Mouse (Mus musculus) stomach, embryonic 15.5 days (tissue): ENCODE measurements around the gene Cgnl1. TPM values are rescaled to one million over a fixed set of nuclear protein-coding genes. Genes with fewer than 3 reads are reported as not detected.

Experiments used
- ATAC-seq: fragments of 200-750 bp; cut with Nextera tagmentation; 2 replicates; pipeline ENCODE4 v1.8.0; 2017; ENCODE audit warnings: low read depth, moderate number of reproducible peaks, moderate TSS enrichment; ENCODE audit not compliant: insufficient read depth, low FRiP score
- H3K27ac ChIP-seq: fragments of 300-500 bp; sonication (generic); 2 replicates; pipeline ENCODE4 v1.5.1; 2015; ENCODE audit warnings: mild to moderate bottlenecking, inconsistent platforms
- H3K27me3 ChIP-seq: fragments of 300-500 bp; sonication (generic); replicated peaks from 2 replicates; pipeline ENCODE4 v1.6.1; 2015; ENCODE audit warnings: inconsistent platforms
- H3K36me3 ChIP-seq: fragments of 300-500 bp; sonication (generic); 2 replicates; pipeline ENCODE4 v1.6.1; 2015; ENCODE audit warnings: inconsistent platforms
- H3K4me1 ChIP-seq: fragments of 300-500 bp; sonication (generic); 2 replicates; pipeline ENCODE4 v1.6.1; 2015; ENCODE audit warnings: inconsistent platforms
- H3K4me2 ChIP-seq: fragments of 300-500 bp; sonication (generic); 2 replicates; pipeline ENCODE4 v1.6.1; 2015; ENCODE audit warnings: mild to moderate bottlenecking, inconsistent platforms
- H3K4me3 ChIP-seq: fragments of 300-500 bp; sonication (generic); replicated peaks from 2 replicates; pipeline ENCODE4 v1.5.1; 2015; ENCODE audit warnings: inconsistent platforms
- H3K9ac ChIP-seq: fragments of 300-500 bp; sonication (generic); 2 replicates; pipeline ENCODE4 v1.6.1; 2015; ENCODE audit warnings: inconsistent platforms
- H3K9me3 ChIP-seq: fragments of 300-500 bp; sonication (generic); 2 replicates; pipeline ENCODE4 v1.6.1; 2016; ENCODE audit warnings: inconsistent platforms
- WGBS: fragments of 180-500 bp; shearing (Covaris S2); methylation state at CpG from one replicate; pipeline ENCODE4 v1.1.7; 2015; 5-methylcytosine and 5-hydroxymethylcytosine counted together
- polyA plus RNA-seq: library from polyadenylated mRNA; unstranded; fragments of >200 nt; fragmentation: Nextera tagmentation; extraction: Ambion mirVana; gene quantifications from 2 replicates; pipeline ENCODE4 v1.2.1, GENCODE M21; 2015

Cgnl1 gene
- polyA plus RNA-seq: 11.0 and 11.3 TPM in 2 replicates

DNA sequence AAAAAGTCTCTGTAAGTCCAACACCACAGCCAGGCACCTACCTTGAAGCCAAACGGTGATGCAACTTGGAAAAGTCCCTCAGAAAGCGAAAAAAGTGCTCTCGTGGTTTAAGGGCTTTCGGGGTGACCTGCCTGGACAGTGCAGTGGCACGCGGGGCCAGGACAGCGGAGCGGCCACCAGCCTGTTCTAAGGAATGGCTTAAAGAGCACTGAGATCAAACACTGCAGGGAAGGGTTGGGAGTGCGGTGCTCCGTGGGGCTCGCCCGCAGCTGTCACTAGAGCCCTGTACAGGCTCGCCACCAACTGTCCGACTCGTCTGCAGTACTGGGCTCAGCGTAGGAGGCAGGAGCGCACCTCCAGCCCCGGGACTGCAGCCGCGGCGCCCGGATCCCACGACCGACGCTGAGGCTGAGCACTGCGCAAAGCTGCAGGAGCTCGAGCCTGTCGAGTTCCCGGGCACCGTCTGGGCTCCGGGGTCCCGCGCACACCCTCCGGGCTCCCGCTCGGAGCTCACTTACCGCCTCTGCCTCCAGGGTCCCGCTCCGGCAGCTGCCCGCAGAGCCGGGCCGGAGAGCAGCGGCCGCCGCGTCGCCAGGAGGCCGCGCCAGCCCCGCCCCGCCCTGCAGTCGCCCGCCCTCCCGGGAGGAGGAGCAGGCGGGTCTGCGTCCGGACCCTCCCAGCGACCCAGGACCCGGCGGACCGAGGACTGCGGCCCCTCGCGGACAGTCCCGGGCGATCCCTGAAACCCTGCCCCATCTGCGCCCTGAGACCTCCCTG, at the start of gene Cgnl1:
TSS of gene Cgnl1 (minus strand) at position 612 of the 777 bp plus-strand sequence.
- Histone ChIP-seq H3K9ac (peak within 1 kb of the TSS; percentile 55), H3K27ac (peak within 1 kb of the TSS; percentile 79), H3K4me1 (0 out of 2 replicates have a peak, but pooled peaks cover 3% of the 10 kb centered on the region), H3K36me3 (no peaks in the 10 kb centered on the region), H3K4me3 (peak within 1 kb of the TSS; percentile 77), H3K4me2 (peak within 1 kb of the TSS; percentile 88), H3K27me3 (no peaks in the 10 kb centered on the region), H3K9me3 (no peaks in the 10 kb centered on the region)
- peak; percentile 87 for ATAC-seq
- under 1% methylated on average over 54 of the region's 67 CpGs for WGBS

DNA sequence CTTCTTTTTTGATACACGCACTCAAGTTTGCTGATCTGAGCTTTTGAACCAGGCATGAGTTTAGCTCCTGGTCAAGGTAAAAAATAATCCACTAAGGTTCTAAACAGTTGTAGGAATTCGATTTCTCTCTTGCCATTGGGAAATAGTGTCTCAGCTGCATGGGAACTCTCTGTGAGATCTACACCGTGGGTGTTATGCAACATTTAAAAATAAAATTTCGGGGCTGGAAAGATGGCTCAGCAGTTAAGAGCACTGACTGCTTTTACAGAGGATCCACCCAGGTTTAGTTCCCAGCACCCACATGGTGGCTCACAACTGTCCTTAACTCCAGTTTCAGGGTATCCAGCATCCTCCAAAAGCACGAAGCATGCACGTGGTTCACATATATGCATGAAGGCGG, 47.1 kb upstream of the Cgnl1 start:
- no peaks in the 10 kb centered on the region for H3K27me3 ChIP-seq
- H3K27ac ChIP-seq: no peak overlapping the region
- WGBS: 89% methylated on average over 7 of the region's 7 CpGs
- H3K9me3 ChIP-seq: no peaks in the 10 kb centered on the region
- H3K4me3 ChIP-seq: no peak overlapping the region
- H3K4me2 ChIP-seq: no peak overlapping the region
- no peaks in the 10 kb centered on the region for H3K4me1 ChIP-seq
- no peaks in the 10 kb centered on the region for H3K36me3 ChIP-seq
- ATAC-seq: no peak
- H3K9ac ChIP-seq: no peak overlapping the region

GRCm38 (mm10) chr9:71816121-71816520, 44.7 kb upstream of the Cgnl1 start:
- H3K4me1 ChIP-seq: no peaks in the 10 kb centered on the region
- no peaks in the 10 kb centered on the region for H3K27me3 ChIP-seq
- no peak overlapping the region for H3K9ac ChIP-seq
- H3K9me3 ChIP-seq: no peaks in the 10 kb centered on the region
- H3K4me3 ChIP-seq: no peak overlapping the region
- ATAC-seq: no peak
- no peaks in the 10 kb centered on the region for H3K36me3 ChIP-seq
- H3K27ac ChIP-seq: no peak overlapping the region
- H3K4me2 ChIP-seq: no peak overlapping the region
- 44% methylated on average over 3 of the region's 3 CpGs for WGBS

GRCm38 (mm10) chr9:71813565-71813964, 42.2 kb upstream of the Cgnl1 start:
- H3K4me1 ChIP-seq: no peaks in the 10 kb centered on the region
- no peak overlapping the region for H3K4me2 ChIP-seq
- H3K36me3 ChIP-seq: no peaks in the 10 kb centered on the region
- no peak overlapping the region for H3K27ac ChIP-seq
- H3K27me3 ChIP-seq: no peaks in the 10 kb centered on the region
- H3K9ac ChIP-seq: no peak overlapping the region
- no peaks in the 10 kb centered on the region for H3K9me3 ChIP-seq
- ATAC-seq: no peak
- no peak overlapping the region for H3K4me3 ChIP-seq
- WGBS: 81% methylated on average over 3 of the region's 3 CpGs

DNA sequence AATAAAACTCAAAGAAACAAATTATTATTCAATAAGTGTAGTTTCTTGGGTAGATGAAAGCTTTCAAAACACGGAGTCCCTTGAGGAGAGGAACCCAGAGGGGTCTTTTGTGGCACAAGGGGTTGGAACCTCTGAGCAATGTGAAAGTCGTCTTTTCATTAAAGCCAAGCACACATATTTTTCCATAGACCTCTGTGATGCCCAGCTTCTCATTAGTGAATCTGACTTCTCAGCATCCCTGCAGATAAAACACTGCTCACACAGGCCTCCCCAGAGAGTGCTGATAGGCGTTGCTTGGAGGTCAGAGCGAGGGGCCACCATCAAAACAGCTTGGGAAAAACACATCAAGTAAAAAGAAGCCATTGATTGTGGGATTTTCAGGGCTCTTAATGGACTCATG, 41.5 kb upstream of the Cgnl1 start:
- Histone ChIP-seq H3K4me3 (no peak overlapping the region), H3K9ac (no peak overlapping the region), H3K4me2 (no peak overlapping the region), H3K4me1 (no peaks in the 10 kb centered on the region), H3K27ac (no peak overlapping the region), H3K27me3 (no peaks in the 10 kb centered on the region), H3K9me3 (no peaks in the 10 kb centered on the region), H3K36me3 (no peaks in the 10 kb centered on the region)
- ATAC-seq: no peak
- WGBS: 75% methylated on average over 4 of the region's 4 CpGs

- 42% methylated on average over 4 of the region's 4 CpGs for WGBS
- H3K36me3 ChIP-seq: no peaks in the 10 kb centered on the region
- H3K4me3 ChIP-seq: no peak overlapping the region
- H3K4me1 ChIP-seq: no peaks in the 10 kb centered on the region
- no peak overlapping the region for H3K27ac ChIP-seq
- H3K9me3 ChIP-seq: no peaks in the 10 kb centered on the region
- H3K4me2 ChIP-seq: no peak overlapping the region
- H3K27me3 ChIP-seq: no peaks in the 10 kb centered on the region
- no peak overlapping the region for H3K9ac ChIP-seq
- no peak for ATAC-seq
Measured at GRCm38 (mm10) chr9:71812402-71812801, 41.0 kb upstream of the Cgnl1 start.

- no peaks in the 10 kb centered on the region for H3K27me3 ChIP-seq
- H3K4me3 ChIP-seq: no peak overlapping the region
- 75% methylated on average over 5 of the region's 5 CpGs for WGBS
- H3K27ac ChIP-seq: no peak overlapping the region
- H3K9me3 ChIP-seq: no peaks in the 10 kb centered on the region
- no peaks in the 10 kb centered on the region for H3K4me1 ChIP-seq
- no peak overlapping the region for H3K4me2 ChIP-seq
- no peak overlapping the region for H3K9ac ChIP-seq
- no peak for ATAC-seq
- no peaks in the 10 kb centered on the region for H3K36me3 ChIP-seq
Measured at GRCm38 (mm10) chr9:71811404-71811803, 40.0 kb upstream of the Cgnl1 start.

DNA sequence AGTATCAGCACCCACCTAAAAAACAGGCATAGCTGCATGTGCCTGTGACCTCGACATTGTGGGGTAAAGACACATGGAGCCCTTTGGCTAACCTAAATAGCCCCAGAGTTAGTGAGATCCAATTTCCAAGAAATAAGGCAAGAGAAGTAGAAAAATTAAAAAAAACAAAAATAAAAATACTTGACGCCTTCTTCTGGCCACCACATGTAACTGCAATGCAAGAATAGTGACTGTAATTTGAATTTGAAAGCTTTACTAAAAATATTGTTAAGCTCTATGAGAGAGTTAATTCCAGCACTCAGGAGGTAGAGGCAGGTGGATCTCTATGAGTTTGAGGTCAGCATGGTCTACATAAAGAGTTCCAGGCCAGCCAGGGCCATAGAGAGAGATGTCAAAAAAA, 39.3 kb upstream of the Cgnl1 start:
- H3K4me1 ChIP-seq: no peaks in the 10 kb centered on the region
- no peak overlapping the region for H3K27ac ChIP-seq
- H3K9ac ChIP-seq: no peak overlapping the region
- 76% methylated on average over 2 of the region's 2 CpGs for WGBS
- no peaks in the 10 kb centered on the region for H3K27me3 ChIP-seq
- no peaks in the 10 kb centered on the region for H3K36me3 ChIP-seq
- no peak overlapping the region for H3K4me3 ChIP-seq
- H3K4me2 ChIP-seq: no peak overlapping the region
- H3K9me3 ChIP-seq: no peaks in the 10 kb centered on the region
- ATAC-seq: no peak

GRCm38 (mm10) chr9:71808640-71809254, 37.3 kb upstream of the Cgnl1 start:
- H3K27me3 ChIP-seq: no peaks in the 10 kb centered on the region
- H3K9me3 ChIP-seq: no peaks in the 10 kb centered on the region
- H3K4me1 ChIP-seq: no peaks in the 10 kb centered on the region
- H3K27ac ChIP-seq: no peak overlapping the region
- 45% methylated on average over 11 of the region's 11 CpGs for whole genome bisulfite sequencing
- H3K4me2 ChIP-seq: peak overlapping the region; percentile 39
- ATAC-seq: no peak
- no peak overlapping the region for H3K9ac ChIP-seq
- peak overlapping the region; percentile 11; the same call in 1 of the 2 replicates for H3K4me3 ChIP-seq
- H3K36me3 ChIP-seq: no peaks in the 10 kb centered on the region

DNA sequence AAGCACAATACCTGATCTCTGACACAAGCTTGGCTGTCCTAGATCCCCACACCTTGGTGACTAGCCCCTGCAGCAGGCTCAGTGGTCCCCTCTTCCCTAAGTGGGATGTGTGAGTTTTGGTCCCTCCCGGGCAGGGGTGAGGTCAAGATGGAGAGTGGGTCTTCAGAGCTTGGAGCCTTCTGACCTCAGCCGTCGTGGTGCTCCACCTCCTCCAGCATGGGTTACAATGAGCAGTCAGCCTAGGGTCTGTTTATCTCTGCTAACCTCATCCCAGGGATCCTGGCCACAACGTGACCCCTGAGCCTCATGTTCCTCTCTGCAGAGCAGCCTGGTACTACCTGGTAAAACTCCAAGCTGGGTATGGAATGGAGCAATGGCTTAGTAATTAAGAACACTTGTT, 36.4 kb upstream of the Cgnl1 start:
- no peak for ATAC-seq
- no peak overlapping the region for H3K4me3 ChIP-seq
- WGBS: 46% methylated on average over 4 of the region's 4 CpGs
- H3K27me3 ChIP-seq: no peaks in the 10 kb centered on the region
- H3K9ac ChIP-seq: no peak overlapping the region
- H3K4me2 ChIP-seq: no peak overlapping the region
- H3K36me3 ChIP-seq: no peaks in the 10 kb centered on the region
- H3K27ac ChIP-seq: no peak overlapping the region
- H3K4me1 ChIP-seq: no peaks in the 10 kb centered on the region
- H3K9me3 ChIP-seq: no peaks in the 10 kb centered on the region

- H3K36me3 ChIP-seq: no peaks in the 10 kb centered on the region
- no peak overlapping the region for H3K4me2 ChIP-seq
- H3K4me3 ChIP-seq: no peak overlapping the region
- no peaks in the 10 kb centered on the region for H3K9me3 ChIP-seq
- no peaks in the 10 kb centered on the region for H3K27me3 ChIP-seq
- no peak overlapping the region for H3K9ac ChIP-seq
- no peaks in the 10 kb centered on the region for H3K4me1 ChIP-seq
- WGBS: 2% methylated on average over 2 of the region's 2 CpGs
- H3K27ac ChIP-seq: no peak overlapping the region
- 0 out of 2 replicates have a peak, but pooled peaks have one; percentile 36 for ATAC-seq
Measured at GRCm38 (mm10) chr9:71806422-71806805, 35.0 kb upstream of the Cgnl1 start.

DNA sequence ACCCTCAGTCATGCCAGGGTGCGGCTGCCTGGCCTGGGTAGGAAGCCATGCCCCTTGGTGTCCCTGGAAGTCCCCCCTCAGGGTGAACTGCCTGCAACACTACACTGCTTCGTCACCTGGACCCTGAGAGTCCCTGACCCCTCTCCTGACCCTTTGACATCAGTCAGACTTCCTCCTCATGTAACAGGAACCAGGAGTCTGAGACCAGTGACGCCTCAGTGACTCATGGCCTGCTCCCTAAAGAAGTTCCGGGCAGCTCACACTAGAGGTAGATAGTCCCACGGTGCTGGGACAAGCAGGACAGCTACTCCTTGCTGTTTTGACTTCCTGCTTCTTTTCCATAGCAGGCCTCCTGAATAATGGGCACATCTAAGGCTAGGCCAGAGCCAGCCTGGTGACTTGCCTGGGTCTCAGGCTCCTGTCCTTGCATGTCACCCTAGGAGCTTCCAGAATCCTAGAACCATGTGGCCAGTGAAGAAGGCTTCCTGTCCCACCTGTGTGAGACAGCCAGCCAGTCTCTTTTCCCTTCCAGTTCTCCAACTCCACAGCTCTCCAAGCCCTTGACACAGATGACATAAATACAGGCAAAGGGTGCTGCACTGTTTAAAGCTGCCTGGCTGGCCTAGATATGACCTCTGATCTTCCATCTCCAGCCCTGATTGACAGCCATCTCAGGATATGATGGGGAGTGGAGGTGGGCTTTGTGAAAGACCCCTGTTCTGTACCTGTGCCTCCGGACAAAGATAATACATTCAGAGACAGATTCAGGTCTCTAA, 34.4 kb upstream of the Cgnl1 start:
- 72% methylated on average over 6 of the region's 6 CpGs for WGBS
- Histone ChIP-seq H3K36me3 (no peaks in the 10 kb centered on the region), H3K9me3 (no peaks in the 10 kb centered on the region), H3K4me1 (no peaks in the 10 kb centered on the region), H3K27me3 (no peaks in the 10 kb centered on the region), H3K4me3 (no peak overlapping the region), H3K4me2 (no peak overlapping the region), H3K27ac (no peak overlapping the region), H3K9ac (no peak overlapping the region)
- ATAC-seq: no peak; the same call in 1 of the 2 replicates
